Mouse (Mus musculus) kidney, adult 2 months (tissue): Measurements from ENCODE around the gene Prss44. TPM values are rescaled to one million over a fixed set of nuclear protein-coding genes. Genes with fewer than 3 reads are reported as not detected.

Experiments used
- DNase-seq: peaks from one replicate; pipeline ENCODE4 v3.0.0; 2021
- H3K27ac ChIP-seq: fragments of 200-500 bp; 2 replicates; pipeline ENCODE4 v1.5.1; 2012; ENCODE audit warnings: low read depth, low read length, control low read depth, inconsistent platforms; ENCODE audit not compliant: insufficient read depth
- H3K27me3 ChIP-seq: fragments of 200-500 bp; replicated peaks from 2 replicates; pipeline ENCODE4 v1.6.1; 2012; ENCODE audit warnings: mild to moderate bottlenecking, moderate library complexity, low read length, inconsistent platforms; ENCODE audit not compliant: control insufficient read depth, insufficient read depth
- H3K36me3 ChIP-seq: fragments of 200-500 bp; 2 replicates; pipeline ENCODE4 v1.6.1; 2012; ENCODE audit warnings: mild to moderate bottlenecking, moderate library complexity, low read length, inconsistent platforms; ENCODE audit not compliant: control insufficient read depth, insufficient read depth
- H3K4me1 ChIP-seq: fragments of 200-500 bp; 2 replicates; pipeline ENCODE4 v1.6.1; 2011; ENCODE audit warnings: low read length; ENCODE audit not compliant: control insufficient read depth, insufficient read depth
- H3K4me3 ChIP-seq: fragments of 200-500 bp; 2 replicates; pipeline ENCODE4 v1.5.1; 2011; ENCODE audit warnings: mild to moderate bottlenecking, low read depth, low read length, control low read depth; ENCODE audit not compliant: insufficient read depth
- CTCF ChIP-seq: fragments of 200-500 bp; conservative IDR thresholded peaks from 2 replicates; pipeline ENCODE4 v1.5.1; 2011; ENCODE audit warnings: low read depth, mild to moderate bottlenecking, control low read depth, low read length, moderate library complexity, mixed read lengths; ENCODE audit not compliant: insufficient read depth, insufficient read length
- POLR2A ChIP-seq: fragments of 200-500 bp; IDR thresholded peaks from one replicate; pipeline ENCODE4 v1.6.1; 2011; ENCODE audit warnings: low read depth, low read length, control low read depth
- WGBS: fragments of 180-500 bp; shearing (Covaris S2); methylation state at CpG from one replicate; pipeline ENCODE4 v1.1.7; 2018; 5-methylcytosine and 5-hydroxymethylcytosine counted together
- polyA plus RNA-seq: library from polyadenylated mRNA; depleted of rRNA; stranded (reverse); fragments of >200 nt; gene quantifications from 2 replicates; pipeline ENCODE4 v1.2.3, GENCODE M21; 2012

The Prss44 gene
- polyA plus RNA-seq, 1 experiment, result not detected

DNA sequence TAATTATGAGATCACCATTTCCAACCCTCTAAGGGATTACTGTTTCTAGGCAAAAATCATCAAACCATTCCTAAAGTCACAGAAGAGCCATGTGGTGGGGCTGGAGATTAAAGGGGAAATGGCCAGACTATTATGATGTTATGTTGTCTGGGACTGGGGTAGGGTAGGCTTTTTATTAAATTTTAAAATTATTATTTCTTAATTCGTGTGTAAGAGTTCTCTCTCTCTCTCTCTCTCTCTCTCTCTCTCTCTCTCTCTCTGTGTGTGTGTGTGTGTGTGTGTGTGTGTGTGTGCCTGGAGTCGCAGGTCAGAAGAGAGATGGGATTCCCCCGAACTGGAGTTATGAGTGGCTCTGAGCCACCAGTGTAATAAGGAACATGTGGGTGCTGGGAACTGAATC lies 12.6 kb downstream of the Prss44 start, which contains the start of gene Prss43:
TSS of gene Prss43 (plus strand) at position 301 of the 400 bp plus-strand sequence.
- no peak within 1 kb of the TSS for H3K4me3 ChIP-seq
- no peak within 1 kb of the TSS for H3K27ac ChIP-seq
- 76% methylated on average over 3 of the region's 3 CpGs for WGBS
- no peaks in the 10 kb centered on the region for H3K27me3 ChIP-seq
- no peak for DNase-seq
- H3K36me3 ChIP-seq, result no peaks in the 10 kb centered on the region
- no peak for TF ChIP-seq POLR2A
- no peak for TF ChIP-seq CTCF
- no peaks in the 10 kb centered on the region for H3K4me1 ChIP-seq

DNA sequence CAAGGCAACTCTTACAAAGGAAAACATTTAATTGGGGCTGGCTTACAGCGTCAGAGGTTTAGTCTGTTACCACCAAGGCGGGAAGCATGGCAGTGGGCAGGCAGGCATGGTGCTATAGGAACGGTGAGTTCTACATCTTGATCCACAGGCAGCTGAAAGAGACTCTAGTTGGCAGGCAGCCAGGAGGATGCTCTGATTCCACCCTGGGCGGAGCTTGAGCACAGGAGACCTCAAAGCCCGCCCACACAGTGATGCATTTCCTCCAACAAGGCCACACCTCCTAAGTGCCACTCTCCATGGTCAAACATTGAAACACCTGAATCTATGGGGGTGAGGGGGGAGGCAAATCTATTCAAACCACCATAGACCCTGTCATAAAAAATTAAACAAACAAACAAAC lies 19.2 kb downstream of the Prss44 start:
- H3K27ac ChIP-seq, result no peak overlapping the region
- 84% methylated on average over 5 of the region's 5 CpGs for WGBS
- H3K36me3 ChIP-seq, result no peaks in the 10 kb centered on the region
- no peak overlapping the region for H3K4me3 ChIP-seq
- no peaks in the 10 kb centered on the region for H3K4me1 ChIP-seq
- no peaks in the 10 kb centered on the region for H3K27me3 ChIP-seq
- TF ChIP-seq POLR2A (no peak), CTCF (no peak)
- DNase-seq, result no peak

GRCm38 (mm10) chr9:110834411-110834810 lies 20.6 kb downstream of the Prss44 start, which contains the start of gene Prss45:
Prss45 (plus strand) TSS chr9:110834588.
- WGBS, result 88% methylated on average over 19 of the region's 19 CpGs
- no peak within 1 kb of the TSS for H3K4me3 ChIP-seq
- no peak for DNase-seq
- TF ChIP-seq POLR2A (no peak), CTCF (no peak)
- H3K4me1 ChIP-seq, result no peaks in the 10 kb centered on the region
- H3K36me3 ChIP-seq, result no peaks in the 10 kb centered on the region
- no peak within 1 kb of the TSS for H3K27ac ChIP-seq
- no peaks in the 10 kb centered on the region for H3K27me3 ChIP-seq

GRCm38 (mm10) chr9:110834961-110835360 lies 21.2 kb downstream of the Prss44 start:
- 41% methylated on average over 10 of the region's 10 CpGs for WGBS
- no peak for DNase-seq

DNA sequence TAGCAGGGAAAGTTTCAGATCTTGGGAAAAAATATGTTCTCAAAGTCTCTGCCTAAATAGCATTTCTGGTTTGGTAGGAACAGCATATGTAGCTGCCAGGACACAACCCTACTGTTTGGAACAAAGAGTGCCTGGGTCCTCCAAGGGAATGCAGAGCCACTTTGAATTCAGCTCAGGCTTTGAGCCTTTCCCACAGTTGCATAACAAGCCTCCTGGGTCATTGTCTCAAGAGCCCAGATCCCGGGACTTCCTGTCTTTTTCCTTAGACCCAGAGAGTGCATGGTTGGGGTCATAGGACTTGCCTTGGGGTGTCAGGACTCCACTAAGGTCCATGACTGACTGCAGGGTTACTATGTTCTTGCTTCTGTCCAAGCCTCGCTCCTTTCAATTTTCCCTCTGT lies 22.3 kb downstream of the Prss44 start:
- no peaks in the 10 kb centered on the region for H3K36me3 ChIP-seq
- peak; percentile 45 for DNase-seq
- WGBS, result 51% methylated on average over 2 of the region's 2 CpGs
- TF ChIP-seq POLR2A (no peak), CTCF (no peak)
- no peak overlapping the region for H3K27ac ChIP-seq
- H3K4me1 ChIP-seq, result no peaks in the 10 kb centered on the region
- no peak overlapping the region for H3K4me3 ChIP-seq
- no peaks in the 10 kb centered on the region for H3K27me3 ChIP-seq

More at GRCm38 (mm10) chr9:110834961-110835360, 21.2 kb downstream of the Prss44 start:
- no peak overlapping the region for H3K4me3 ChIP-seq
- H3K27ac ChIP-seq, result no peak overlapping the region
- H3K36me3 ChIP-seq, result no peaks in the 10 kb centered on the region
- TF ChIP-seq POLR2A (no peak), CTCF (no peak)
- no peaks in the 10 kb centered on the region for H3K27me3 ChIP-seq
- H3K4me1 ChIP-seq, result no peaks in the 10 kb centered on the region

DNA sequence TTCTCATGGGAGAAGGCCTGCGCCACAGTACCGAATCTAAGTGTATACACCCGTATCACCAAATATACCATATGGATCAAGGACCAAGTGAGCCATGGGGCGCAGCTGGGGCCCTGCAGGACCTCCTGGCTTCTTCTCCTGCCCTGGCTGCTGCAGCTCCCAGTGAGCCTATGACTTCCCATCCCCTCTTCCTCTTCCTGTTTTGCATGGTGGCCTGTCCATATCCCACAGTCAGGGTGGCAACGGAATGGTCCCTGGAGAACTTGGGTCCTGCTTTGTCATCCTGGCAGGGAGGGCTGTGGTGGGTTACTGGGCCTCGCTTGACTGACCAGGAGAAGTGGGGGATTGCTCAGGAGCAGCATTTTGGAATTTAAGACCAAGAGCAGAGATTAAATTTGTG lies 27.1 kb downstream of the Prss44 start:
- TF ChIP-seq POLR2A, result no peak
- TF ChIP-seq CTCF, result no peak
- H3K4me1 ChIP-seq, result no peaks in the 10 kb centered on the region
- H3K4me3 ChIP-seq, result no peak overlapping the region
- no peak for DNase-seq
- H3K27ac ChIP-seq, result no peak overlapping the region
- no peaks in the 10 kb centered on the region for H3K36me3 ChIP-seq
- WGBS, result 80% methylated on average over 6 of the region's 6 CpGs
- no peaks in the 10 kb centered on the region for H3K27me3 ChIP-seq

DNA sequence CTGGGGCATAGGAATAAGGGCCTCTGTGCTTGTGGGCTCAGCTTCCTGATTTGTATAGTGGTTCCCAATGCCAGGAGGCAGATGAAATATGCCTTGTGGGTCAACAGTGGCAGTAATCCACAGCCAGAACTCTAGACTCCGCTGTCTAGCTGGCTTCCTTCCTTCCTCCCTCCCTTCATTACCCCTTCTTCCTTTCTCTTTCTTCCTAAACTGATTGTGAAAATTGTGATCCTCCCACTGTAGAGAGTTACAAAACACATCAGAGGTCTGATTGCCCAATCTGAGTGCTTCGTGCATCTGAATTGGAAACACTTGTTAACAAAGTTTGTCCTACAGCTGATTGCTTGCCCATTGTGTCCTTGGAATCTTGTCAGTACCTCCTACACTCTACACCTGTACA lies 27.6 kb downstream of the Prss44 start:
- Histone ChIP-seq H3K27ac (no peak overlapping the region), H3K36me3 (no peaks in the 10 kb centered on the region), H3K4me1 (no peaks in the 10 kb centered on the region), H3K4me3 (no peak overlapping the region), H3K27me3 (no peaks in the 10 kb centered on the region)
- WGBS, result 33% methylated on average over 2 of the region's 2 CpGs
- TF ChIP-seq POLR2A, result no peak
- peak; percentile 52 for DNase-seq

GRCm38 (mm10) chr9:110844206-110844605 lies 30.4 kb downstream of the Prss44 start, which contains the start of gene Prss46:
Prss46 (plus strand) TSS chr9:110844506.
- WGBS, result 88% methylated on average over 10 of the region's 10 CpGs
- Histone ChIP-seq H3K4me1 (no peaks in the 10 kb centered on the region), H3K27ac (no peak within 1 kb of the TSS), H3K36me3 (no peaks in the 10 kb centered on the region), H3K4me3 (no peak within 1 kb of the TSS), H3K27me3 (no peaks in the 10 kb centered on the region)
- no peak for DNase-seq
- TF ChIP-seq POLR2A (no peak), CTCF (no peak)
